Mouse (Mus musculus) liver, postnatal 0 days (tissue): ENCODE data around the gene Hist1h2bj.

Experiments
- CTCF ChIP-seq: sonication (generic); IDR thresholded peaks from 2 replicates; pipeline ENCODE4 v1.5.1; 2016; ENCODE audit warnings: antibody characterized with exemption, low read depth
- EP300 ChIP-seq: IDR thresholded peaks from 2 replicates; pipeline ENCODE4 v1.6.1; 2016; ENCODE audit warnings: antibody characterized with exemption, low read depth, mild to moderate bottlenecking

- TF ChIP-seq CTCF (no peak), EP300 (no peak)
Measured at GRCm38 (mm10) chr13:22049041-22049440, 6.0 kb downstream of the Hist1h2bj start.
